Mouse (Mus musculus): ENCODE data around the gene Prkcq.

DNA sequence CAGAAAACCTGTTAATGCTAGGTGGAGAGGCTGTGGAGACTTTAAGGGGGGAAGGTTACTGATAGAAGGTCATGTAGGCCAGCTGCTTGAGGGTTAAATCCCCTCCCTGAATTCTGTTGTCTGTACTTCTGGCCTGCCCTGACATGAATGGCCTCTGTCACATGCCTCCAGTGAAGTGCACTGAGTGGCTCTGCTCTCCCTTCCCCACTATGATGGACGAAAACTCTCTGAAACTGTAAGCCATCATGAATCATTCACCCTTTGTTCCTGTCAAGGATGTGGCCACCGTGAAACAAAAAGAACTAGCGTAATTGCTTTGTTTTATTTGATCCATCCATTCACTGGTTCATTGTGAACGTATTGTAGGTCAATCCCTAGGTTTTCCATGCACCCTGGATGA is 44.5 kb downstream of the Prkcq start:
- no peak for TF ChIP-seq CTCF (IDR thresholded peaks at IDR 0.05; ENCODE audit: extremely low read depth, insufficient read length, insufficient replicate concordance, low read depth, low read length)
- no peak for TF ChIP-seq POLR2A (IDR thresholded peaks at IDR 0.05; ENCODE audit: low read depth, low read length)
